Mouse (Mus musculus): Measurements from ENCODE around the gene Plxdc1. TPM values are rescaled to one million over a fixed set of nuclear protein-coding genes. Genes with fewer than 3 reads are reported as not detected.

Plxdc1 gene
- polyA plus RNA-seq (2015; fragmentation: Nextera tagmentation; extraction: Ambion mirVana), result 3.7 and 4.3 TPM in 2 replicates

DNA sequence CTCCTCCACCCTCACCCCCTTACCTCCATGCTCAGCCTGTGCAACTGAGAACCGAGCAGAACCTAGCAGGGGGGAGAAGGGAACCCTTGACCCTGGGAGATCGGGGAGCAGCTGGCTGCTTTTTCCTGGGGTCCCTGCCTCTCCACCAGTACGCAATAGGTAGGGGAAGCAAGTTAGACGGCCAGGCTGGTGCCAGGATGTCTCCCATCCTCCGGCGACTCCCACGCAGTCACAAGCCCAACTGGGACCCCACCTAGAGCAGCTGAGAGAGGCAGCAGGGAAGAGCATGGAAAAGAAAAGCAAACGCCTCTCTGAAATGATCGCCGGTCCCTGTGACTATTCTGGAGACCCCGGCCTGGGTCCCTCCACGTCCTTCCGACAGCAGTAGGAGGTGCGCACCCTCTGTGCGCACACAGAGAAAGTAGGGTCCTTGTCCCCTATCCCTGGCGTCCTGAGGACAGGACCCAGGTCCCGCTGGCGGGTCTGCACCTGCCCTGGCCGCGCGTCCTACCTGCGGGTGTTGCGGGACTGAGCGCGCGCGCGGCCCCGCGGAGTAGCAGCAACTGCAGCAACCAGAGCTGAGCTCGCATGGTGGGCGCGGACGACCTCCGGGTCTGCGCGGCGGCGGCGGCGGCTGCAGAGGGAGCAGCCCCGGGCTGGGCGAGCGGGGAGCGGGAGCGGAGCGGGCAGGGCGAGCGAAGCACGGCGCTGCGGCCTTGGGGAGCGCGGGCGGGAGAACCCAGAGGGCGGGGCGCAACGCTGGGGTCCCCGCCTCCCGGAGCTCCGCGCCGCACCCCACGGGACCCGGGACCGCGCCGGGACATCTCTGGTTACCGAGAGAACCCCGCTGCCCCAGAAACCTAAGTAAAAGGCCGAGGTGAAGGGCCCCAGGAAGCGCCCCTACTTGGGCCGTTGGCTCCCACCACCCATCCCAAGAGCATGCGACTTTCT, at the start of gene Plxdc1:
Gene Plxdc1 (minus strand): TSS at position 718 of the 951 bp plus-strand sequence.

DNA sequence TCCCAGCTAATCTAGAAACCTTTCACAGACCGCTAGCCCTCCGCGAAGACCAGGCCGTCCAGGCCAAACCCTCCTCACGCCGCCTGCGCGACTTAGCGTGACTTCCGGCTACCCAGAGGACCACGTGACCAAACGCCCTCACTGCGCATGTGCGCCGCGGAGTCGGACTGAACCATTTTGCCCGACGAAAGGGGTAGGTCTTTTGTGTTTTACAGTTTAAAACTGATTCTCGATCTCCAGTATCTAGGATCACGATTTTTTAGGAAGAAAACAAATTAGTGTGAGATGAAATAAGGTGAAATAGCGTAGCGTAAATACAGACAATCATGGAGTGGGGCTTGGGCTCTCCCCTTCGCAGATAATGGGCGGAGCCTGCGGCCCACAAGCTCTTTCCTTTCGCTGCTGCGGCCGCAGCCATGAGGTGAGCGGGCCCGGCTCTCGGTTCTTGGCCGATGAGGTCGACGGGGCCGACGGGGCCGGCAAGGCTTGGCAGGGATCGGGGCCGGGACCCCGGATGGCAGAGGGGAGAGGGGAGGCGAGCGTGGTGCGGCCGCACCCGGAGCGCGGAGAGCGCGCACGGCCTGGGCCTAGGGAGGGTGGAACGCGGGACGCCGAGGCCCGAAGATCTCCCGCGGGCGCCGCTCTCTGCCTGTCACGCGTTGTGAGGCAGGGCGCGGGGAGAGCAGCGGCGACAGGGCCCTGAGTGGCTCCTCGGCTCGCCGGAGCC, 40.5 kb upstream of the Plxdc1 start, which contains the start of gene Rpl19:
Gene Rpl19 (plus strand): TSS at position 141 of the 727 bp plus-strand sequence.

DNA sequence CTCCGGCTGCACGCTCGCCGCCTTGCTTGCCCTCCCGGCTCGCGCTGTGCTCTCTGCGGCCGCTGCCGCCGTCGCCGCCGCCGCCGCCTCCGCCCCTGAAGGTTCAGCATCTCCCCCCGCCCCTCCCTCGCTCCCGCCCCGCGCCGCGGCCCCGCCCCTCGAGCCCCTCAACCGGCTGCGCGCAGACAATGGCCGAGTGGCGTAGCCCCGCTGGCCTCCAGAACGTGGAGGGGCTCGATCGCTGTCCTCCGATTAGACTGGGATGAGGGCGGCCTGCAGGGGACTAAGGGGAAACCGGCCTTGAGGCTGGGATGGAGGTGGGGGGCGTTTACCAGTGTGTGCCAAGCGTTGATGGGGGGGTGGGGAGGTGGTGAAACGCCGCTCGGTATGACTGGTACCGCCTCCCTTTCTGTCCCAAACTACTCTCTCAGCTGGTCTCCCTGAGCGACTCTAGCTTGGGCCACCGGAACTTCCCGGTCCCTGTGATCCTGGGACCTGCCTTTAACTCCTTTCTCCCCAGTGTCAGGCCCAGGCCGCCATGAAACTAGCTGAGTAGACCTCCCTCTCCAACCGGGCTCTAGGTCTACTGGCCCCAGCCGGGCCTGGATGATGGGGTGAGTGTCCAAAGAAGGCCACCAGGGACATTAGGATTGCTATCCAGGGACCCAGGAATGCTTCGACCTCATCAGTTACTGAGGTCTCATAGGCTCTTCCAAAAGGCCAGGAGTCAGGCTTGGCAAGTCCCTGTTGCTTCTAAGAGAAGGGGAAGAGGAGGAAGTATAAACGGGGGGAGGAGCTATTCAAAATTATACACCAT, 36.5 kb upstream of the Plxdc1 start, which contains the start of gene Cacnb1:
Gene Cacnb1 (minus strand): TSS at position 480 of the 817 bp plus-strand sequence.

DNA sequence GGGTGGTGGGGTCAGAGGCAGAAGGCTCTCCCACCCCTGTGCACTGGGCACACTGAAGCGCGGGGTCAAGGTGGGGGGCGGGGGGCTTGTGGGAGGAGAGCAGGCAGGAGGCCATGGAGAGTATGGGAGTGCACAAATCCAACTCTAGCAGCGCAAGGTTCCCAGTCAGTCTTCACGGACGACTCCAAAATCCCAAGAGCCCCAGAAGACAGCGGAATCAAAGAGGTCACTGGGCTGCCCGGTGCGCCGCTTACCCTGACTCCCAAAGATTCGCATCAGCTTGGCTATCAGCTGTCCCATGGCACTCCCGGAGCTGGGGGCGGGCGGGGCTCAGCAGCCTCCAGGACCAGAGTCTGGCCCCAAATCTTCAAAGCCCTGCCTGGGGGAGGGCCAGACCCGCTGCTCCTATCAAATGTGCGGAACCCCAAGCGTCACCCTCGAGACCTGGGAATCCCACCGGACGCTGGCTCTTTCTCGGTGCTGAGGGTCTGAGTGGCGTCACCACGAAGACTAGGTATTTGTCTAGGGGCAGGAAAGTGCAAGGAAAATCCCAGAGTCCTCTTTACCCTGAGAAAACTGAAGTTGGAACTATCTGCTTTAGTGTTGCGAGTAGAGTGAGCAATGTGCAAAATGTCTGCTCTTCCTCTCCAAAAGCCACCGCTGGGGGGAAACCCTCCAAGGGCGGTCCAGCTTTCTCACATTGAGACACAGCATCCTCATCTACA, 9.5 kb upstream of the Plxdc1 start, which contains the start of gene Arl5c:
Gene Arl5c (minus strand): TSS at position 618 of the 725 bp plus-strand sequence.

DNA sequence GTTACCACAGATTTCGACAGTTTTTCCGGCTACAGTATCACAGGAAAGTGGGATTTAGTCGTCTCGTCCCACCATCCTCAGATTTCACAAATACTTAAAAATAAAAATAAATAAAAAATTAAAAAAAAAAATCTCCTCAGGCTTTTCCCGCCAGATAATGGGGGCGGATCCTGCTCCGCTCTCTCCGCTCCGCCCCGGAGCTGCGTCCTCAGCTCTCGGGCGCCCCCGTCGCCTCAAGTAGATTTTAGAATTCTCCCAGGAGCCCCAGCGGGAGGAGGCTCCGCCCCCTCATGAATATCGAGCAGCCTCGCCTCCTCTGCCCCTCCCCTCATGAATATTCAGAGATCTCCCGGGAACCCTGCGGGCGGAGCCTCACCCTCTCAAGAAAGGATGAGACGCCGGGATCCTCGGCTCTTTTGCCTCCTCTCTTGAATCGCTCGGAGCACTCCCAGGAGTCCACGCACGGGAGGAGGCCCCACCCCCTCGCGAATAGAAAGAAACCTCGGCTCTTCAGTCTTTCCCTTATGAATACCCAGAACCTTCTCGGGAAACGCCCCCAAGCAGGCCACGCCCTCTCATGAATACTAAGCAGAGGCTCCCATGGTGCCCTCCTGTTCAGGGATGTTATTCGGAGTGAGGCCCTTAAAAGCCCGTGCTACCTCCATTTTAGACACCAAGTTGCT, 102.2 kb downstream of the Plxdc1 start, which contains the start of gene Fbxo47:
Gene Fbxo47 (minus strand): TSS at position 237 of the 683 bp plus-strand sequence.

Small RNA genes within 50 kb of the gene (microRNA-seq; reads per million reads assigned to microRNA genes)
- not detected for gene Gm22461
- gene Gm27597, result not detected

Other genes starting within 250 kb of the Plxdc1 start
- 5.4 and 5.6 TPM in 2 replicates for gene Pip4k2b, start 241.7 kb downstream of the Plxdc1 start, polyA plus RNA-seq (2015; fragmentation: Nextera tagmentation; extraction: Ambion mirVana)
- gene Cwc25, start 219.9 kb downstream of the Plxdc1 start, polyA plus RNA-seq (2015; fragmentation: Nextera tagmentation; extraction: Ambion mirVana), result 12.0 and 12.6 TPM in 2 replicates
- 0.26 and 0.53 TPM in 2 replicates for gene 1700001P01Rik, start 210.5 kb downstream of the Plxdc1 start, polyA plus RNA-seq (2015; fragmentation: Nextera tagmentation; extraction: Ambion mirVana)
- gene Rpl23, start 204.0 kb downstream of the Plxdc1 start, polyA plus RNA-seq (2015; fragmentation: Nextera tagmentation; extraction: Ambion mirVana), result 338 and 378 TPM in 2 replicates
- 111 and 130 TPM in 2 replicates for gene Lasp1, start 187.4 kb downstream of the Plxdc1 start, polyA plus RNA-seq (2015; fragmentation: Nextera tagmentation; extraction: Ambion mirVana)
- 44.2 and 46.7 TPM in 2 replicates for gene B230217C12Rik, start 145.7 kb downstream of the Plxdc1 start, polyA plus RNA-seq (2015; fragmentation: Nextera tagmentation; extraction: Ambion mirVana)
- gene Fbxo47, start 102.3 kb downstream of the Plxdc1 start, polyA plus RNA-seq (2015; fragmentation: Nextera tagmentation; extraction: Ambion mirVana), result 0.25 and 0.45 TPM in 2 replicates
- 6.8 and 8.3 TPM in 2 replicates for gene Arl5c, start 9.7 kb upstream of the Plxdc1 start, polyA plus RNA-seq (2015; fragmentation: Nextera tagmentation; extraction: Ambion mirVana)
- 46.8 and 52.6 TPM in 2 replicates for gene Cacnb1, start 36.6 kb upstream of the Plxdc1 start, polyA plus RNA-seq (2015; fragmentation: Nextera tagmentation; extraction: Ambion mirVana)
- gene Rpl19, start 40.3 kb upstream of the Plxdc1 start, polyA plus RNA-seq (2015; fragmentation: Nextera tagmentation; extraction: Ambion mirVana), result 652 and 685 TPM in 2 replicates
- gene Stac2, start 67.0 kb upstream of the Plxdc1 start, polyA plus RNA-seq (2015; fragmentation: Nextera tagmentation; extraction: Ambion mirVana), result 14.7 and 16.7 TPM in 2 replicates
- 13.5 and 17.0 TPM in 2 replicates for gene Fbxl20, start 164.0 kb upstream of the Plxdc1 start, polyA plus RNA-seq (2015; fragmentation: Nextera tagmentation; extraction: Ambion mirVana)
- 46.4 and 48.2 TPM in 2 replicates for gene Med1, start 206.8 kb upstream of the Plxdc1 start, polyA plus RNA-seq (2015; fragmentation: Nextera tagmentation; extraction: Ambion mirVana)
- 5.5 and 5.8 TPM in 2 replicates for gene Cdk12, start 216.6 kb upstream of the Plxdc1 start, polyA plus RNA-seq (2015; fragmentation: Nextera tagmentation; extraction: Ambion mirVana)